Mouse (Mus musculus) heart, postnatal 25 days (tissue): ENCODE results near the gene Ccl22. TPM values are rescaled to one million over a fixed set of nuclear protein-coding genes. Genes with fewer than 3 reads are reported as not detected.
A peak's percentile ranks its signal among the peaks of the same experiment; 100 is the strongest.

Experiments
- DNase-seq: peaks from one replicate; pipeline ENCODE4 v3.0.0; 2022; ENCODE audit warnings: low spot score
- intact Hi-C: fragments of 180-260 bp; cut with DNase I; formaldehyde crosslinking; loops from one replicate; pipeline ENCODE4 v1.15.1; 2025
- total RNA-seq, 2 experiments: library from RNA; stranded (reverse); gene quantifications; 2 replicates each; pipeline ENCODE4 v1.2.3; 2021

The Ccl22 gene
- total RNA-seq, 2 experiments from 2014 or later, result not detected

DNA sequence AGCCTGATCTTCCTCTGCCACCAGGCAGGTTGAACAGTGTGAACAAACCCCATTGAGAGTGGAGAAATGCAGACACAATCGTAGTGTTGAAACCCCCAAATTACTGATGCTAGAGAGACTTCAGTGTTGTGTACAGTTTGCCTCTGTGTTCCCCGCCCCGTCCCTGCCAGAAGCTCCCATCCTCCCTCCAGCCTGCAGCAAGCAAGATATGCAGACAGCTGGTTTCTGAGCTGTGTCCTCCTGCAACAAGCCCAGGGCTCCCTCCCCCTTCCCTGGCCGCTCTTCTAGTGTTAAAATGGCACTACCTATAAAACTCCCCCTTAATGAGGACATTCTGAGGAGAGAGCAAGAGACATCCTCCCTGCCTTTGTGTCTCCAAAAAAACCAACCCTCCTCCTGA lies 16.1 kb upstream of the Ccl22 start:
- DNase-seq, result no peak
- intact Hi-C loops, result no loop called here

DNA sequence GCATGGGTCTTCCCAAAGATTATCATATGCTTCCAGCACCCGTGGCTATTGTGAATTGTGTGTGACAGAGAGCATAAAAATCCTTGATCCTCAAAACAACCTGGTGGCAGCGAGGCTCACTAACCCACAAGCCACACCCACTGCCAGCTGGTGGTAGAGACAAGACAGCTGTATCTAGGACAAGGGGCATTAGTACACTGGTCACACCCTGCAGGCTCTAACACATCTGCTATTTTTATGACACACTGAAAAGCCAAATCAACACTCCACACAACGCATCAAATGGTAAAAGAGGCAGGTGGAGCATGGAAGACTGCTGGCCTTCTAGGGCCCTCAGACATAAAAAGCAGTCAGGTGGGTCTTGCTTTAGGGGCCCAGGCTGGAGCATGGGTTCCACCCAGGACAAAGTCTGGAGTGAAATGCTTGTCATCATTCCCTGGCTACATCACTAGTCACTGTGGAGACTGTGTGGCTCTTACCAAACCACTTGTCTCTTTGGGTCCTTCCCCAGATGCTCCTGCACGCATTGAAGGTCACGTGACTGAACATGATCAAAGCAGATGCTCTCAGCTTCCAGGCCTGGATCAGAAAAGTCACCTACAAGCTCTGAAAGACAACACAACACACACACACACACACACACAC lies 11.4 kb upstream of the Ccl22 start:
- intact Hi-C loops, result no loop called here
- DNase-seq, result no peak

DNA sequence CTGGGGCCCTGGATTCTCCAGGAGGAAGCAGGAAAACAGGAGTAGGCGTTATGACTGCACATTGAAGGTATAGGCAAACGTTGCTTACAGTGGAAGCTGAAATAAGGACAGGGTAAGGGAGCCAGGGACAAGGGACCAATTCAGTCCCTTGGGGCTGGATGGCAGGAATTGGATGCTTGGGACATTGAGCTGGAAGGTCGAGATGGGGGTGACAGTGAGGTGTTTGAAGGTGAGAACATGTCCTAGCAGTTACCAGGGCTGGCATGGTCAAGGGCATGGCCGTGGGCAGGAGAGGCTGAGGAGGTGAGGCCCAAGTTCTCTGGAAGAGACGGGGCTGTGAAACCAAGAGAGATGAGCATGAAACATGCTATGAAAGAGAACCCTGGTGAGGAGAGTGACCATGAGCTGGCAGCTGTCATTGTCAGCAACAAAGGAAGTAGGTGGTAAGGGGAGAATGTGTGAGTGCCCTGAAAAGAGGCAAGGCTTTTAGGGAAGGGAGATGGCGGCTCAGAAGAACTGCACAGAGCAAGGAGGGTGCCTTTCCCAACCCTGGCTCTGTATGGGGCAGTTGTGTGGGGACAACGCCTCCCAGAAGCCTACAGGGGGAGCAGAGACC lies 10.5 kb upstream of the Ccl22 start:
- DNase-seq, result no peak
- intact Hi-C loops, result no loop called here

DNA sequence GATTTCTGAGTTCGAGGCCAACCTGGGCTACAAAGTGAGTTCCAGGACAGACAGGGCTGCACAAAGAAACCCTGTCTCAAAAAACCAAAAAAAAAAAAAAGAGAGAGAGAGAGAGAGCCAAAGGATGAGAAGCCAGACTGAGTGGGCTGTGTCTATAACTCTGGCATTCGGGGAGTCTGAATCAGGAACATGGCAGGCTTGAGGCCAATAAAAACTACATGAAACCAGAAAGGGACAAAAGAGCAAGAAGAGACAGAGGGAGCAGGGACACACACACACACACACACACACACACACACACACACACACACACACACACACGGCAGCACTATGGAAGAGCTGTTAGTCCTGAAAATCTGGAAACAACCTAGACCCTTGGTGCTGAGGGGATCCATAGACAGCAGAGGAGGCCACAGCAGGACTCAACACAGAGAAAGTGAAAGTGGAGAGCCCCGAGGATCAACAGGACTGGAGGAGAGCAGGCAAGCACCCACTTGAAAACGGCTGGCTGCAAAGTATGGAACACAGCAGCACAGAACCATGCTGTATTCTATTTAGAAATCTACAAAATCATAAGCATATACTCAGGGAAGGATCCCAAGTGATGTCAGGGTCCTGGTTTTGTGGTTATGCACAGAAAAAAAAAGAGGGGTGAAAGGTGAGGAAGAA lies 9.8 kb upstream of the Ccl22 start:
- intact Hi-C loops, result no loop called here
- no peak for DNase-seq

DNA sequence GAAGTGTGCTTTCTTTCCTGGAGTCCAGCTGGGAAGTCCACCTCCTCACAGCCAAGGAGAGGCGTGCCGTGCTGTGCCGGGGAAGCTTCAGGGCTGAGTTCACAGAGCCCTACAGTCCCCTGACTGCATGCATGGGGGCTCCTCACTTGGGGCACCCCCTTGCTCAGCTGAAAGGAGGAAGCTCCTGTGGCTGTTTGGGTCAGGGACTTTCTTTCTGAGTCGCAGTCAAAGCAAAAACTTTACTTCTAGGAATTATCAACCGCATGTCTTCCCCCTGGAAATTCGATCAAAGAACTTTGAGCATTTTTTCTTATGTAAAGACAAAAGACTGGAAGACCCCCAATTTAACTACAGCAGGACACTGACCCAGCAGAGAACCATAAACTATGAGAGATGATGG lies 5.6 kb upstream of the Ccl22 start:
- intact Hi-C loops, result no loop called here
- DNase-seq, result no peak

DNA sequence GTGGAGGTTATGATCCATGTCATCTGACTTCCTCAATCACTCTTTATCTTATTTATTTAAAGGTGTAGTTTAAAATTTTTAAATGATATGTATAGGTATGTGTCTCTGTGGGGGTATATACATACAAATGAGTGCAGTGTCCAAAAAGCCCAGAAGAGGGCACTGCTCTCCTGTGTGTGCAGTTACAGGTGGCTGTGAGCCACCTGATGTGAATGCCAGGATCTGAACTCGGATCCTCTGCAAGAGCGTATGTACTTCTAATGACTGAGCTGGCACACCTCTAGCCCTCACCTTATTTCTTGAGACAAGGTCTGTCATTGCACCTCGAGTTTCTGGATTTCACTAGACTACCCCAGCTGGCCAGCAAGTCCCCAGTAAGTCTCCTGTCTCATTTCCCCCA lies 4.8 kb upstream of the Ccl22 start:
- intact Hi-C loops, result no loop called here
- no peak for DNase-seq

DNA sequence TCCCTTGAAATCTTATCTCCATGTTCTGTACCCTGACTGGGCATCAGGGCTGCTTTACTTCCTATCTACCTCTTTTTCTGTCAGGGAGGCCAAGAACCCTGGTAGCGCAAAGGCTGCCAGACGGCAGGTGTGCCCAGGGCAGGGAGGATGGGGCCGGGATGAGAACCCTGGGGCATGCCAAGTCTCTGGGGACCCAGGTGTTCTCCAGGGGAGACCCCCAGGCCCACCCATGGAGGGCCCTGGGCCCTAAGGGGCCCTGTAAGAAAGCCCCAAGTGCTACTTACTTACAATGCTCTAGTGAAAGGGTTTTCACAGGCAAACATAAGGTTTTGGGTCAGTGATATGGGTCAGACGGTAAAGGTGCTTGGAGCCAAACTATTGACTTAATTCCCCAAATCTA lies 3.7 kb upstream of the Ccl22 start:
- intact Hi-C loops, result no loop called here

DNA sequence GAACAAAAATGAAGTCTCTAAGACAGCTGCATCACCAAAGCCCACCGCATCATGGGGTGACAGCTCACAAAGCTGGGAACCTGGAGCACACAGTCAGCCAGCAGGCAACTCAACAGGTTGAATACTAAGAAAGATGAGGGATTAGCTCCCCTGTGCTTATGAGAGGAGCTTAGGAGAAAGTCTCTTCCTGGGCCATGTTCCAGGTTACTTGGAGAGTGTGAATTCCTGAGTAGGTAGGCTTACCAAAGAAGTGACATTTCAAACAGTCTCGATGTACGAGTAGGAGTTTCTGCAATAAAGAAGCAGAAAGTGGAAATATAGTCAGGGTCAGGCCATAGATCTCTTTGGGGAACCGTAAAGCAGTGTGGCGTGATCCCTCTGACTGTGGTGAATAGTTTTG lies 906 bp upstream of the Ccl22 start:
- DNase-seq, result no peak
- intact Hi-C loops, result no loop called here

More for the DNA sequence above, 3.7 kb upstream of the Ccl22 start:
- no peak for DNase-seq

DNA sequence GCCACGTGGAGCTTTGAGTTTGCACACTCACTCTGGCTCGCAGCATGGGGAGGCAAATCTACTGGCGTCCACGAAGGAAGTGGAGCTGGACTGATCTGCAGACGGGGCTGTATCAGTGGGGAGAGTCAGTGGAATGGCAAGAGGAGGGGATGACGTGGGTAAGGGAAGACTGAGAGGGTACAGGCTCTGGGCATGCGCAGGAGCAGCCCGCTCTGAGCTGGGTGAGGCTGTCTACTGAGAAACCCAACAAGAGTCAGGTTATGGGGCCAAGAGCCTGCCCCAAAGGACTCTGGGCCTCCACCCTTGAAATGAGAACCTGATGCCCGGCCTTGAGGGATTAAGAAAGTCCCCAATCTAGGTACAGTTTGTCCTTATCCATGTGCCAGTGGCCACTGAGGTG lies 418 bp upstream of the Ccl22 start:
- DNase-seq, result no peak
- intact Hi-C loops, result no loop called here

DNA sequence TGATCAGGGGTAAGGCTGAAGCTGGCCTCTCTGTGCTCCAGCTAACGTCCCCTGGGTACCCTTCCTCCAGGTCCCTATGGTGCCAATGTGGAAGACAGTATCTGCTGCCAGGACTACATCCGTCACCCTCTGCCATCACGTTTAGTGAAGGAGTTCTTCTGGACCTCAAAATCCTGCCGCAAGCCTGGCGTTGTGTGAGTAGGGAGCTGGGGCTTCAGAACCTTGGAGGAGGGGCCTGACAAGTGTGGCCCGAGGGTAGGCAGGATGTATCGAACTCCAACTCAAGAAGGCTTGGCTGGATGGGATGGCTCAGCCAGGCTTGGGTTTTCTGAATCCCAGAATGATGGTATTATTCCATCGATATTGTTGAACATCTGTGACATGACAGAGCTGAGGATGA lies 1.4 kb downstream of the Ccl22 start:
- DNase-seq, result no peak
- intact Hi-C loops, result no loop called here

DNA sequence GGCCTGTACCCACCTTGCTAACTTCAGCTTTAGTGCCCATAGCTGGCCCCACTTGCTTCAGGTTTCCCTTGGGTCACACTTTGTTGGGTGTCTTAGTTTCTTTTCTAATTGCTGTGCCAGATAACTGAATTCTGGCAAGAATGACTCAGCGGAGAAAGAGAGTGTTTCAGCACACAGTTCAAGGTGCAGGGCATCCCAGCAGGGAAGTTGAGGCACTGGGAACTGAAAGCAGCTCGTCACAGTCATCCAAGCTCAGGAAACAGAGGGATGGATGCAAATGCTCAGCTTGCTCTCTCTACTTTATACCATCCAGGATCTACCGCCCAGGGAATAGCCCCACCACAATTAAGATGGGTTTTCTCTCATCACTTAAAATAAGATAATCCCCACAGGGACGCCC lies 3.0 kb downstream of the Ccl22 start:
- intact Hi-C loops, result no loop called here
- no peak for DNase-seq

DNA sequence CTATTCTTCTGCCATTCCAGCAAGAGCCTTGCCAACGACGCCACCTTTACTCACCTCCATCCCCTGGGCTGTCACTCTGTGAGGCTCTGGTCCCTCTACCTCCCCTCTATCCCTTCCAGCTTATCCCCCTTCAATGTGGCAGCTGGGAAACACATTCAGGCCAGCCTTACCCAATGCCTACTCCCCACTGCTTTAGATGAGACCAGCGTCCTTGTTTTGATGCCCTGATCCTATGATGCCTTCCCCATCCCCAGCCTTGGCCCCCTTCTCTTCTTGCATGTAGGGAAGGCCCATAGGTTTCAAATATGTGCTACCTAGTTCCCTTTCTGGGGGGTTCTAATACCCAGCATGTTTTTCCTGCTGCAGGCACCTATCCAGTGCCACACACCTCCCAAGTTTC lies 4.6 kb downstream of the Ccl22 start:
- intact Hi-C loops, result no loop called here
- no peak for DNase-seq

DNA sequence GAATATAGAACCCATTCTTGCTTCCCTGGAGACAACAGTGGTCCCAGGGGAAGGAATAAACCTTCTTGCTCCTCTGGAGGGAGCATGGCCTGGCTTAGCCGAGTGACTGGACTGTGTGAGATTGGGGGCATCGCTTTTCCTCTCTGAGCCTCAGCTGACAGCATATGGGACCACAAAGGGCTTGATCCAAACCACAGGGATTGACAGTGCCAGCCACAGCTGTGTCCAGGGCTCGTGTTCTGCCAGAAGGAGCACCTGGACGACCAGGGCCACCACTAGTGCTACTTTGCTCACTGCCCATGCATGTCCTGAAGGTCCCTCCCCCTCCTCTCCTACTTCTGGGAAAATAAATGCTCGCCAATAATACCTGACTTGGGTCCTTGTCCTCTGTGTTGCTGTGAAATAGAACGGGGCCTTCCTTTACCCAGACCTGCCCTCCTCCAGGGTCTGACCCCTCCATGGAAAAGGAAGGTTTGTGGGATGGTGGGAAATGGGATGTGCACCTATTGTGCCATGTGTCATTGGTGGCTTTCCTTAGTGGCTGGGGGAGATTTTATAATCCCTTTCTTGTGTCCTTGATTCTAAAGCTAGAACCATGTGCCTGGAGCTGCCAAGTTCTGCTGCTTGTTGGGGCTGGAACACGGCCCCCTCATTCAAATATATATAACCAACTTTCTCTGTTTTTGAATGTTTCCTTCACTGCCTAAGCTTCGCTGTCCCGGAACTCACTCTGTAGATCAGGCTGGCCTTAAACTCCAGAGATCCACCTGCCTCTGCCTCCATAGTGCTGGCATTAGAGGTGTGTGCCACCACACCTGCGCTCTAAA lies 5.8 kb downstream of the Ccl22 start:
- no peak for DNase-seq
- intact Hi-C loops, result no loop called here

DNA sequence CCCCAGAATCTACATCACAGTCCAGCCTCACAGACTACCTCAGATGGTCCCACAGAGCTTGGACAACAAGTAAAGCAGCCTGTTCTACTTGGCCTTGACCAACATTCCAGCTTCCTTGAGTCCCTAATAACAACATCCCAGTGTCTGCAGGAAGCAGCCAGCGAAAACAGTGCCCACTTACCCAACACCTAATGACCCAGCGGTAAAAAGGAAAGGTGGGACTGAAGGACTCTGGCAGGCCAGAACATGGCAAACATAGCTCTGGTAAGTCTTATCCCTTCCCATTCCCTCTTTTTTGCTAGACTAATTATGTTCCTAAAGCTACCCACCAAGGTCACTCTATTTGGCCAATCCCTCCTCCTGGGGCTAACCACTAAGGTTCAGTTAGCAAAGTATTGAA lies 8.6 kb downstream of the Ccl22 start:
- intact Hi-C loops, result no loop called here
- no peak for DNase-seq

DNA sequence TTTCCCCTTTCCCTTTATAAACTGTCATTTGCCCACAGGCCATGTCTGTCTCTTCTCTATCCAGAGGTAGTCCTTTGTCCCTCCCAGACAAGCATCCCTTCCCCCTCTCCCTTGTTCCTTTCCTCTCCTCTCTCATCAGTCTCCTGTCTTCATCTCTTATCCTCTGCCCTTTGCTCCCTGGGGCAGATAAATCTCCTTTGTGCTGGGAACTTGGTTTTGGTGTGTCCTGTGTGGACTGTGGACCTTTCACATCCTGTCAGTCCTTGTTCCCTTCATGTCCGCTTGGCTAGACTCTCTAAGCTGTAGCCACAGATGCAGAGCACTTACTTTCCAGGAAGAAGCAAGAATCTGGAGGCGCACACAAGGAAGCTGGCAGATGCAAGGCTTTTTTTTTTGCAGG lies 9.1 kb downstream of the Ccl22 start:
- intact Hi-C loops, result no loop called here

DNA sequence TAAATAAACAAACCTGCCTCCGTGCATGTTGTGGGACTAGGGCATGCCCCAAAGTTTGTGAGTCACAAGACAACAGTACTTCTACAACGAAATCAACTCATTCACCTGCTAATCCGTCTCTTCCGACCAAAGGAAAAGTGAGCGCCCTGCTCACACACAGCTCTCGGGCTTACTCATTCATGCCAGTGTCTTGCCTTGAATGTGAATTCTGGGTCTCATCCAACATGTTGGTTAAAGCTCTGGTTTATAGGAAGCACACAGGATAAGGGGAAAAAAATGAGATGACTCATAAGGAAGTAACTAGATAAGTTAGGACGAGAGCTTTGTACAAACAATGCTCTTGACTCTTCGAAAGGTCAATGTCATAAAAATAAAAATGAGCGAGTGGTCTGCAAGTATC lies 21.6 kb downstream of the Ccl22 start:
- intact Hi-C loops, result no loop called here
- DNase-seq, result no peak

More for the DNA sequence above, 9.1 kb downstream of the Ccl22 start:
- no peak for DNase-seq

DNA sequence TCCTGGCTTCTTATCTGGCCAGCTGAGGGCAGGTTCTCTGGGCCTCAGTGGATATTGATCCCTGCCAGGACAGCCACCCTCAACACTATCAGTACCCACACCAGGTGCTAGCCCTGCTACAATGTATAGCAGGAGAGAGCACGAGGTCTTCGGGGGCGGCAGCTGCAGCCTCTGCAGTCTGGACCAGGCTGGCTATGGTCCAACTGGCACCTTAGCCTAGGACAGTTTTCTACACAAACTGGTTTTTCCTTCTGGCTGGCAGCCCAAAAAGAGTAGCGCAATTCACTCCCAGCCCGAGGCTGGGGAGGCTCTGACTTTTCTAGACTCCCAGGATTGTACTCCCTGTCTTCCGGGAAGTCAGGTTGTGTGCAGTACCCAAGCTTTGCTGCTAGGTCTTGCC lies 25.6 kb downstream of the Ccl22 start:
- no peak for DNase-seq
- intact Hi-C loops, result loop anchor here (5.0 kb wide), 1 partner anchor 59 kb away; no protein-coding TSS in a partner anchor

DNA sequence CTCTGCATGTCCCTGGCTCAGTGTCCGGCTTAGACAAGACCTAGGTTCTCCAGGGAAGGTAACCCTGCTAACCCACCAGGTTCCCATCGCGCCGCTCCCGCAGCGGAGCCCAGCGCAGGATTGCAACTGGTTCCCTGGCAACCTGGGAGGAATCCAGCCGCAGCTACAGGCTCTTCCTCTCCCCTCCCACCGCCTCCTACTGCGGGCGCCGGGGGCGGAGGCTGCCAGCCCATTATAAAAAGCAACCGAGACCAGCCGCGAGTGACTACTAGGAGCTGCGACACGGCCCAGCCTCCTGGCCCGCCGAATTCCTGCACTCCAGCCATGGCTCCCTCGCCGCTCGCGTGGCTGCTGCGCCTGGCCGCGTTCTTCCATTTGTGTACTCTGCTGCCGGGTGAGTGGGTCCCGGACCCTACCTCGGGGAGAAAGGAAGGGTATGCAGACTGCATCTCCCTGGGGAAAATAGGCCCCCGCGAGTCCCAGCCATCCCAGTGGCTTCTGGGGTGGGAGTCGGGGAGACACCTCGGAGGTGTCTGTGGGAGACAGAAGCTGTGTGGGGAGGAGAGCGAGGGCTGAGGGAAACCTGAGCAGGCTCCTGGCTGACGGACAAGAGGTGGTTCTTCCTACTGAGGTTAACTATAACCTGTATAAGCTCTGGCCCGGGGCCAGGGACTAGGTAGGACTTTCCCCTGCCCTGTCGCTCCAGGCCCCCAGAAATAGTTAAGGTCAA lies 26.7 kb downstream of the Ccl22 start, which contains the start of gene Cx3cl1:
TSS of gene Cx3cl1 (plus strand) at position 69 of the 730 bp plus-strand sequence.
- peak; percentile 69 for DNase-seq
- intact Hi-C loops, result loop anchor here (5.0 kb wide), 1 partner anchor 60 kb away; no protein-coding TSS in a partner anchor

DNA sequence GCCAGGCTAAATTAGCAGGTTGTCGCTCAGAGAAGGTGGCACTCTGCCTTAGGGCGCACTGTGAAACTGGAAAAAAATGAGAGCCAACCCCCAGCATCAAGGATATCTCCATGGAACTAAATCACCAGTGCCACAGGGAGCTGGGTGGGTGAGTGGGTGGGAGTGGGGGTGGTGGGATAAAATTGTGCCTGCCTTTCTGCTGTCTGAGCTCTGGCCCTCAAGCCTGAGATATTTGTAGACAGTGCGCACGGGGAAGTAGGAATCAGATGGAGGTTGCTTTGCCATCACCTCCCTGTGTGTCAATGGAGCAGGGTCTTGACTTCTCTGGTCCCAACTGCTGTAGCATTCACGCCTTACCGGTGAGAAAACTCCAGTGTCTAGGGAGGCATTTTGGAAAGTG lies 27.7 kb downstream of the Ccl22 start:
- intact Hi-C loops, result loop anchor here (5.0 kb wide), 1 partner anchor 61 kb away; no protein-coding TSS in a partner anchor
- no peak for DNase-seq

DNA sequence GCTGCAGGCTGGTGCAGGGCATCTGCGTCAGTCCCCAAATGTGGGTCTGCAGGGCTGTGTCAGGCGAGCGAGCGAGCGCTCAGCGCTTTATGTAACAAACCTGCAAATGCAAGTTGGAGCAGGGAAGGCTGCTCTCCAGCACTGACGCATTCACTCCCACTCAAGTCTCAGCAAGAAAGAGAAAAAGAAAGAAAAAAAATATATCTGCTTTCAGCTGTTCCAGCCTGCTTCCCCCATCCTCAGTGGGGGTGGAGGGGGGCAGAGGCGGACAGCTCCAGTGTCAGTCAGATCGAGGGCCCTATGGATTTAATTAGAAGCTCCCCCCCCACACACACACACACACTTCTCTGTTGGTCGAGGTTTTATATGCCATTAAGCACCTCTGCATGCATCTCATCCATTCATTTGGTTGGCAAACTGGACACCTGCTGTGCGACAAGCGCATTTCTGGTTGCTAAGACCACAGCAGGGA lies 28.3 kb downstream of the Ccl22 start:
- intact Hi-C loops, result loop anchor here (5.0 kb wide), 1 partner anchor 61 kb away; no protein-coding TSS in a partner anchor
- no peak for DNase-seq
